Mouse (Mus musculus) gastrocnemius, postnatal 36 days (tissue): Measurements from ENCODE around the gene 4930522H14Rik. TPM values are rescaled to one million over a fixed set of nuclear protein-coding genes. Genes with fewer than 3 reads are reported as not detected.

Experiments
- DNase-seq, 2 experiments: peaks; one replicate each; pipeline ENCODE4 v3.0.0; 2022
- intact Hi-C: fragments of 180-260 bp; cut with DNase I; formaldehyde crosslinking; loops from one replicate; pipeline ENCODE4 v1.15.1; 2025
- long read RNA-seq, 2 experiments: library from polyadenylated mRNA; stranded (forward); transcript quantifications; one replicate each; pipeline ENCODE4 v2.0.0; 2021
- total RNA-seq, 2 experiments: library from RNA; stranded (reverse); gene quantifications; 2 replicates each; pipeline ENCODE4 v1.2.3; 2021

The 4930522H14Rik gene
- total RNA-seq, result not detected
- long read RNA-seq, experiment 1, result 0 reads
- long read RNA-seq, experiment 2, result 0 reads

GRCm38 (mm10) chr4:109531111-109531510 is at the start of gene 4930522H14Rik:
4930522H14Rik (minus strand) TSS chr4:109531297.
- no peak for DNase-seq
- intact Hi-C loops, result no loop called here

- intact Hi-C loops, result loop anchor here (5.0 kb wide), 2 partner anchors 124 to 149 kb away; no protein-coding TSS in a partner anchor
- no peak for DNase-seq
Observed at GRCm38 (mm10) chr4:109578356-109578755, 47.3 kb upstream of the 4930522H14Rik start.

GRCm38 (mm10) chr4:109576933-109577332 is 45.8 kb upstream of the 4930522H14Rik start:
- intact Hi-C loops, result loop anchor here (5.0 kb wide), 2 partner anchors 125 to 150 kb away; no protein-coding TSS in a partner anchor
- DNase-seq, result no peak

GRCm38 (mm10) chr4:109574845-109575244 is 43.7 kb upstream of the 4930522H14Rik start:
- DNase-seq, result no peak
- intact Hi-C loops, result loop anchor here (5.0 kb wide), 2 partner anchors 127 to 152 kb away; no protein-coding TSS in a partner anchor

- no peak for DNase-seq
- intact Hi-C loops, result no loop called here
Observed at GRCm38 (mm10) chr4:109574331-109574730, 43.2 kb upstream of the 4930522H14Rik start.

GRCm38 (mm10) chr4:109572632-109573031 is 41.5 kb upstream of the 4930522H14Rik start:
- intact Hi-C loops, result no loop called here
- no peak for DNase-seq

- DNase-seq, result no peak
- intact Hi-C loops, result no loop called here
Observed at GRCm38 (mm10) chr4:109569421-109569820, 38.3 kb upstream of the 4930522H14Rik start.

GRCm38 (mm10) chr4:109568959-109569358 is 37.9 kb upstream of the 4930522H14Rik start:
- intact Hi-C loops, result no loop called here

GRCm38 (mm10) chr4:109564711-109565110 is 33.6 kb upstream of the 4930522H14Rik start:
- no peak for DNase-seq
- intact Hi-C loops, result no loop called here

More at GRCm38 (mm10) chr4:109568959-109569358, 37.9 kb upstream of the 4930522H14Rik start:
- DNase-seq, result no peak

- no peak for DNase-seq
- intact Hi-C loops, result no loop called here
Observed at GRCm38 (mm10) chr4:109550338-109551150, 19.4 kb upstream of the 4930522H14Rik start.

GRCm38 (mm10) chr4:109547306-109547705 is 16.2 kb upstream of the 4930522H14Rik start:
- no peak for DNase-seq
- intact Hi-C loops, result no loop called here

GRCm38 (mm10) chr4:109546538-109546937 is 15.4 kb upstream of the 4930522H14Rik start:
- DNase-seq, result no peak
- intact Hi-C loops, result no loop called here

- DNase-seq, result no peak
- intact Hi-C loops, result no loop called here
Observed at GRCm38 (mm10) chr4:109530245-109530816, 766 bp downstream of the 4930522H14Rik start.

GRCm38 (mm10) chr4:109504885-109505284 is 26.2 kb downstream of the 4930522H14Rik start:
- peak in 1 of 2 experiments; percentile 17 for DNase-seq
- intact Hi-C loops, result loop anchor here (5.0 kb wide), 2 partner anchors 197 to 222 kb away; no protein-coding TSS in a partner anchor

GRCm38 (mm10) chr4:109498476-109498875 is 32.6 kb downstream of the 4930522H14Rik start:
- intact Hi-C loops, result no loop called here

GRCm38 (mm10) chr4:109493581-109493980 is 37.5 kb downstream of the 4930522H14Rik start:
- intact Hi-C loops, result no loop called here
- no peak for DNase-seq

More at GRCm38 (mm10) chr4:109498476-109498875, 32.6 kb downstream of the 4930522H14Rik start:
- no peak for DNase-seq

- DNase-seq, result no peak
- intact Hi-C loops, result loop anchor here (5.0 kb wide), 1 partner anchor 483 kb away; no protein-coding TSS in a partner anchor
Observed at GRCm38 (mm10) chr4:109488812-109489211, 42.3 kb downstream of the 4930522H14Rik start.

- no peak for DNase-seq
- intact Hi-C loops, result loop anchor here (5.0 kb wide), 1 partner anchor 488 kb away; no protein-coding TSS in a partner anchor
Observed at GRCm38 (mm10) chr4:109484621-109485020, 46.5 kb downstream of the 4930522H14Rik start, which contains the start of gene Rnf11. Rnf11 (minus strand) TSS chr4:109484728.

- intact Hi-C loops, result no loop called here
Observed at GRCm38 (mm10) chr4:109482701-109483100, 48.4 kb downstream of the 4930522H14Rik start.

GRCm38 (mm10) chr4:109481424-109481823 is 49.7 kb downstream of the 4930522H14Rik start:
- intact Hi-C loops, result no loop called here
- no peak for DNase-seq

More at GRCm38 (mm10) chr4:109482701-109483100, 48.4 kb downstream of the 4930522H14Rik start:
- DNase-seq, result no peak

- intact Hi-C loops, result loop anchor here (5.0 kb wide), 1 partner anchor 35 kb away; no protein-coding TSS in a partner anchor
- DNase-seq, result no peak
Observed at GRCm38 (mm10) chr4:109477454-109477853, 53.6 kb downstream of the 4930522H14Rik start.
